Mouse (Mus musculus) left cerebral cortex, adult 9 months (tissue): ENCODE data around the gene Erc2.

Source experiments
- DNase-seq, 2 experiments: peaks; one replicate each; pipeline ENCODE4 v3.0.0; 2022; ENCODE audit warnings: low spot score in 2 of 2

Erc2 gene

GRCm38 (mm10) chr14:27775367-27775766 lies 153.1 kb downstream of the Erc2 start:
- no peak for DNase-seq

GRCm38 (mm10) chr14:27778503-27778902 lies 156.3 kb downstream of the Erc2 start:
- DNase-seq, result no peak

GRCm38 (mm10) chr14:27778982-27779701 lies 156.9 kb downstream of the Erc2 start:
- no peak for DNase-seq

- DNase-seq, result no peak
These were observed 159.0 kb downstream of the Erc2 start for GRCm38 (mm10) chr14:27781221-27781620.

GRCm38 (mm10) chr14:27784826-27785225 lies 162.6 kb downstream of the Erc2 start:
- DNase-seq, result no peak

- no peak for DNase-seq
These were observed 163.3 kb downstream of the Erc2 start for GRCm38 (mm10) chr14:27785562-27785961.

GRCm38 (mm10) chr14:27789066-27789898 lies 167.1 kb downstream of the Erc2 start:
- DNase-seq, result no peak

GRCm38 (mm10) chr14:27798184-27798934 lies 176.1 kb downstream of the Erc2 start:
- DNase-seq, result peak; percentile 48 to 78

- no peak for DNase-seq
These were observed 178.5 kb downstream of the Erc2 start for GRCm38 (mm10) chr14:27800766-27801165.

- no peak for DNase-seq
These were observed 181.7 kb downstream of the Erc2 start for GRCm38 (mm10) chr14:27803961-27804360.

- DNase-seq, result no peak
These were observed 182.8 kb downstream of the Erc2 start for GRCm38 (mm10) chr14:27805064-27805463.

- DNase-seq, result peak in 1 of 2 experiments; percentile 72
These were observed 185.9 kb downstream of the Erc2 start for GRCm38 (mm10) chr14:27808080-27808479.

- DNase-seq, result no peak
These were observed 186.4 kb downstream of the Erc2 start for GRCm38 (mm10) chr14:27808523-27809114.

GRCm38 (mm10) chr14:27810790-27811189 lies 188.6 kb downstream of the Erc2 start:
- peak; percentile 49 to 57 for DNase-seq

- DNase-seq, result no peak
These were observed 189.4 kb downstream of the Erc2 start for GRCm38 (mm10) chr14:27811649-27812048.

- DNase-seq, result no peak
These were observed 193.5 kb downstream of the Erc2 start for GRCm38 (mm10) chr14:27815739-27816138.

GRCm38 (mm10) chr14:27818986-27819385 lies 196.8 kb downstream of the Erc2 start:
- DNase-seq, result no peak

GRCm38 (mm10) chr14:27821801-27822200 lies 199.6 kb downstream of the Erc2 start:
- DNase-seq, result no peak

GRCm38 (mm10) chr14:27822566-27822965 lies 200.3 kb downstream of the Erc2 start:
- DNase-seq, result no peak

GRCm38 (mm10) chr14:27823048-27823447 lies 200.8 kb downstream of the Erc2 start:
- no peak for DNase-seq

GRCm38 (mm10) chr14:27823897-27824296 lies 201.7 kb downstream of the Erc2 start:
- DNase-seq, result no peak

- DNase-seq, result no peak
These were observed 204.6 kb downstream of the Erc2 start for GRCm38 (mm10) chr14:27826829-27827228.
